Mouse (Mus musculus) right cerebral cortex, adult 2 months (tissue): ENCODE data around the gene AU018091.
"Not testable (repeated sequence)": the region's sequence is repeated elsewhere in the genome, so short reads cannot be mapped to it uniquely, and the experiment has no call there.

Experiments used
- DNase-seq, 2 experiments: peaks; one replicate each; pipeline ENCODE4 v3.0.0; 2021 to 2022; ENCODE audit warnings: low spot score in 2 of 2

The AU018091 gene

DNA sequence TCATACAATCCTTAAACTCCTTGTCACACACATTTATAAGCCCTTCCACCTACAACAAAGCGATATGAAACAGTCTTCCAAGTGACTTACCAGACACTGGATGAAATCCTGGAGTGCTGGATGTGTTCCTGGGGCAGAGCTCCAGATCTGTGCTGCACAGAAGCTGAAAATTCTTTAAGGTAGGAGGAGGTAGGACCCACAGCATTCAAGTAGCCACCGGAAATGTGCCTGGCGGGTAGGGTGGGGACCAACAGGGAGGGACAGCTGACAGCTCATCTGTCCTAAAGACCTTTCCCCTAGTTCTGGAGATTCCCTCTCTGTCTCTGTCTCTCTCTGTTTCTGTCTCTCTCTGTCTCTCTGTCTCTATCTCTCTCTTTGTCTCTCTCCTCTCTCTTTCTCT is at the start of gene AU018091:
TSS of gene AU018091 (minus strand) at position 279 of the 400 bp plus-strand sequence.
- DNase-seq: no peak

- DNase-seq: no peak
Measured at GRCm38 (mm10) chr7:3217546-3218056, 48.6 kb upstream of the AU018091 start.

DNA sequence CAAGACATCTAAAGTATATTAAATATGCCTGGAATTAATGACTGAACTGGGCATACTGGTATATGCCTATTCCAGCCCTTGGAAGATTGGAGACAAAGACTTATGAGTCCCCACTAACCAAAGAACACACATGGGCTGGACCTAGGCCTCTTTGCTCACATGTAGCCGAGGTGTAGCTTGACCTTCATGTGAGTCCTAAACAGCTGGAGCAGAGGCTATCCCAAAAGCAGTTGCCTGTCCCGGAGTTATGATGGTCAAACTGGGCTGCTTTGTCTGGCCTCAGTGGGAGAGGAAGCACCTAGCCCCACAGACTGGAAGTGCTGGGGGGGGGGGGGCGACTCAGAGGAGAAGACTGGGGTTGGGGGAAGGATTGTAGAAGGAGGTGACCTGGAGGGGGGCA is 47.3 kb upstream of the AU018091 start:
- DNase-seq: no peak

DNA sequence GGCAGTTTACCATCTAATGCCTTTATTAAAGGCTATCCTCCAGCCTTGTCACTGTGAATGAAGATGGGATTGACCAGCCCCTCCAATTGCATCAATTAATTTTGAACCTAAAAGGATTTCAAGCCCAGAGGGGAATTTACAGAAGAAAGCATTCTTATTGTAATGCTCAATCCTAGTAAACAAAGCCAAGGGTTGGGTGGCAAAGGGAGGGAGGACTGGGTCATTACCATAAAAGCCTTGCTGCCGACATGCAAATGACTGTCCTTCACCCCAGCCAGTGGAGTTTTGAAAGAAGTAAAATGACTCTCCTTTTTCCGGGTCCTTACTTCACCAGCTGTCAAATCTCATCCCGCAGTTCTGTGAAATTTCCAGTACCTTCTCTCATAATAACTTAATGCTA is 44.6 kb upstream of the AU018091 start:
- DNase-seq: no peak

DNA sequence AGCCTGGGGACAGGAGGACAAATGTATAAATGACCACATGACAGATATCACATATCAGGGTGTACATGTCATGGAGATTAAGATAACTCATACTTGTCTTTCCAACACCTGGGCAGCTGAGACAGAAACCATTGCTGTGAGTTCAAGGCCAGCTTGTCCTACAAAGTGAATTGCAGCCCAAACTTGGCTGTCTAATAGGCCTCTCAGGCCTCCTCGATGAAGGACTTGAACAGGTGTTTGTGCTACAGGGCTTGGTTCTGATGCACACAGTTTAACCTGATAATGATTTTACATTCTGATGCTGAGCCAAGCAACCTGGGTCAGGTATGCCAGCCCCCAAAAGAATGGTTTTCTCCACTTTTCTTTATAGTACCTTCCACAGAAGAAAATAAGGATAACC is 44.2 kb upstream of the AU018091 start:
- no peak for DNase-seq

DNA sequence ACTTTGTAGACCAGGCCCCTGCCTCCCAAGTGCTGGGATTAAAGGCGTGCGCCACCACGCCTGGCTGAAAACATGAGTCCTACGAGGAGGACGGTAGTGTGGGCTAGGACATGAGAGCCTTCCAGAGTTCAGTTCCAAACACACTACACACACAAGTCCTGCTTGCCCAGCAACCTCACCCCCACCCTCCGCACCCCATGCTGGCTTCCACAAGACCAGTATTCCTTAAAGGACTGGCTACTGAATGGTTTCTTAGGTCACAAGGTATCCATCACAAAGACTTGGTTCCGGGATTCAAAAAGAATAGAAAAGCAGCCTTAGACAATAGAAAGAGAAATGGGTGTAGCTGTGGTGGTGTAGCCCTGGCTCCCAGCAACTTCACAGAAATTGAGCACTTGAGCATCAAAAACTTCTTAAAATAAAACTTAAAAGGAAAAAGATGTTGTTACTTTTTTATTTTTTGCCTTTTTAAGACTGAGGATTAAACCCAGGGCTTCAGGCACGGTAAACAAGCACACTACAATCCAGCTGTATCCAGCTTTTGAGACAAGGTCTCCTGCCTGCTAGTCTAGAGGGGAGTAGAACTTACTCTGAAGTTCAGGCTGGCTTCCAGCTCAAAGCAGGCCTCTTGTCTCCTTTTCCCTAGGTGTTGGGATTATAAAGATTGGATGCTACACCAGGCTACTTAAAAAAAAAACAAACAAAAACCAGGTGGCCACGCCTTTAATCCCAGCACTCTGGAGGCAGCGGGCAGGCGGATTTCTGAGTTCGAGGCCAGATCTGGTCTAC is 43.2 kb upstream of the AU018091 start:
- no peak for DNase-seq

DNA sequence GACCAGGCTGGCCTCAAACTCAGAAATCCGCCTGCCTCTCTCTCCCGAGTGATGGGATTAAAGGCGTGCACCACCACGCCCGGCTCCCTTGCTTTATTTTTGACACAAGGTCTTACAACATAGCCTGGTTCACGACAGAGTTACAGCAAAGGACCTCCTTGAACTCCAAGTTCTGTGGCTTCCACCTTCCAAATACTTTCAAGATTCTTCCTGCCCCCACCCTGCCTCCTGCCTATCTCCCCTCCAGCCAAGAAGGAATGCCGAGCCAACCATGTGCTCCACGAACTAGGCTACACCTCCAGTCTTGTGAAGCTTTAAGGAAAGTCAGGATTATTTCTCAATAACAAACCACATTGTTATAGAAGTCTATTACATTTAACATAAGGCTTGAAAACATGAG is 42.5 kb upstream of the AU018091 start:
- DNase-seq: no peak

- no peak for DNase-seq
Measured at GRCm38 (mm10) chr7:3210605-3211004, 41.6 kb upstream of the AU018091 start.

GRCm38 (mm10) chr7:3206520-3206919 is 37.5 kb upstream of the AU018091 start:
- DNase-seq: no peak

DNA sequence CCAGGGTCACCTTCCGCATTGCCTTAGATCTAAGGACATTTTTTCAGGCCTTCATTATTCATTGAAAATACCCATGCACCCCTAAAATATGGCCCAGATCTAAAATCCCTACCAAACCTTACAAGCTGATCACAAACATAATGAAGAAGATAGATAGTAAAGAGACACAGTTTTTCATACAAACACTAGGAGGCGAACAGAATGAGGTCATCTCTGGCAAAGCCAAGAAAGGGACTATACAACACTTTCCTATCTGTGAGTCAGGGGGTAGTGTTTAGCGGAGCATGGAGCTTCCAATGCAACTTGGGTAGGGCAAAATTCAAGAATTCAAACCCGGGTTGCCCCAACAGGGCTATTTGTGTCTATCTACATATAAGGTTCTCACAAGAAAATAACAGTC is 35.6 kb upstream of the AU018091 start:
- DNase-seq: no peak

DNA sequence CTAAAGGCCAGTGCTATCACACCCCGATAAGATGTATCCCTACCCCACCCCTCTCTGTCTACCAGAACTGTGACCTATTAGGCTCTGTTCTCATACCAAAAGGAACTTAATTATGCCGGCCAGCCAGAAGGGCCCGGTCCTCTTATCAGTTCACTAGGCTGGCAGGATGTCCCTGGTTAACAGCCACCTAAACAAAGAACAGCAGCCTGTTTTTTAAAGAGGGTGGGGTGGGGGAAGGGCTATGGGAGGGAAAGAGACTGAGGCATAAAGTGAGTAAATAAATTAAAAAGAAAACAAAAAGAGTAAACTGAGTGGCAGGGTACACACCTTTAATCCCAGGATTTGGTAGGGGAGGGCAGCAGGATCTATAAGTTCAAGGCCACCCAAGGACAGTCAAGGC is 34.9 kb upstream of the AU018091 start:
- no peak for DNase-seq

DNA sequence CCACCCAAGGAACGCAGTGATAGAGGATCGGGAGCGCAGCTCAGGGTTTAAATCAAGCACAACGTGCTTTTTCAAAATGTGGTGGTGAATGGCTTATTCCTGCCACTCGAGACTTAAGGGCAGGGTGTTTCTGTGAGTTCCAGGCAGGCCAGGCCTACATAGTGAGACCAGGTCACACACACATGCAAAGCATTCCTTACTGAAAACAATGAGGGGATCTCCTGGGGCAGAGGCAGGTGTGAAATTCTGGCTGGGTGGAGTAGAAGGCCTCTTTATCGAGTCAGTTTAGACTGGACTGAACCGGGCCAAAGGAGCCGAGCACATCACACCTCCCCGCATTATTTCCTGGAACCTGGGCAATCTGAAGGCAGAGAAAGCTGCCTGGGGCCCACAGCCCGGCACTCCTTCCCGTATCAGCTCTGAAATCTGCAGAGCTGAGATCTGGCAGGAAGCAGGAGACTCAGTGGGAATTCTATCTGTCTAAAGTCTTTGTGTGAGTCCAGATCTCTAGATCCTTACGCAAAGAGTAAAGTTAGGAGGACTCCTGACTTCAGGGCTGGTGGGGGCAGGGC is 32.2 kb upstream of the AU018091 start:
- DNase-seq: no peak

DNA sequence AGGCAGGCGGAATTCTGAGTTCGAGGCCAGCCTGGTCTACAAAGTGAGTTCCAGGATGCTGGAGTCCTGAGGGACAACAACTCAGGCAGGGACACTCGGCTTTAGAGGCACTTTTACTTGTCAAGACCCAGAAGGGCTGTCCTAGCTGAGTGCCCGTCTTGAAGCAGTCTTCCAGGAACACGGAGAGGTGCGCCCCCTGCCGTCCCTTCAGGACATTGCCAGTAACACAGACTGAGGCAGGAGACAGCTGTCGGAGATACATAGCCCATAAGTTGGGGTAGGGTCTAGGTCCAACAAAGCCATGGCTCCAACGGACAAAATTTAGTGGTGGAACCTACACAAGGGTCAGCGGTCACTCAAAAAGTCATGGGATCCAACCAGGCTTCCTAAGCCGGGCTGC is 29.9 kb upstream of the AU018091 start:
- no peak for DNase-seq

GRCm38 (mm10) chr7:3195850-3196249 is 26.8 kb upstream of the AU018091 start:
- DNase-seq: no peak

GRCm38 (mm10) chr7:3194531-3194930 is 25.5 kb upstream of the AU018091 start:
- DNase-seq: no peak

DNA sequence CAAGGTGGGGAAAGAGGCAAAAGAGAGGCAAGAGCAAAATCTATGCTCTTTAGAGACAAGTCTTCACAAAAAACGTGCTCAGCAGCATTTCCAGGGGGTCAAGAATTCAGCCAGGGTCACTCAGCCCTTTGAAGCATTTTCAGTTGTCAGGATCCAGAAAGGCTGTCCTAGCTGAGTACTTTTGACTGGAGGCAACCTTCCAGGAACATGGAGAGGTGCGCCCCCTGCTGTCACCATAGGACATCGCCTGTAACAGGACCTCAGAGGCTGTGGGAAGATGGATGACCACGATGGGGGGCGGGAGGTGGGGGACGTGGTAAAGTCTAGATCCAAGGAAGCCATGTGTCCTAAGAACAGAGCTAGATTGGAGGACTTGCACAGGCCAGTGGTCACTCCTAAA is 24.9 kb upstream of the AU018091 start:
- DNase-seq: peak; percentile 26 to 33

- DNase-seq: no peak
Measured at GRCm38 (mm10) chr7:3193049-3193632, 24.1 kb upstream of the AU018091 start.

DNA sequence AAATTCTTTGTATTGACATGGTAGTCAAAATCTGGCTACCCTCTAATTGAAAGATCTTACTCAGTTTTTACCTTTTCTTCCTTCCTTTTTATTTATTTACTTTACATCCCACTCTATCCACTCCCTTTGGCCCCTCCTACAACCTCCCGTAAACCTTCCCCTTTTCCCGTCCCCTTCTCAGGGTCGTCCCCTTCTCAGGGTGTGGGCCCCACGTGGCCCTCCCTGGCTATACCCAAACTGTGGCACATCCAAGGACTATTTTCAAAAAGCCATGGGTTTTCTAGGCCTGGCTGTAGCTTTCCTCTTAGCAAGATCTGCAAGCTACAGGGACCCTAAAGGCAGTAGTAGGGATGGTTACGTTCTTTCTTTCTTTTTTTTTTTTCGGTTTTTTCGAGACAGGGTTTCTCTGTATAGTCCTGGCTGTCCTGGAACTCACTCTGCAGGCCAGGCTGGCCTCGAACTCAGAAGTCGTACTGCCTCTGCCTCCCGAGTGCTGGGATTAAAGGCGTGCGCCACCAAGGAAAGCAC is 23.0 kb upstream of the AU018091 start:
- DNase-seq: no peak

DNA sequence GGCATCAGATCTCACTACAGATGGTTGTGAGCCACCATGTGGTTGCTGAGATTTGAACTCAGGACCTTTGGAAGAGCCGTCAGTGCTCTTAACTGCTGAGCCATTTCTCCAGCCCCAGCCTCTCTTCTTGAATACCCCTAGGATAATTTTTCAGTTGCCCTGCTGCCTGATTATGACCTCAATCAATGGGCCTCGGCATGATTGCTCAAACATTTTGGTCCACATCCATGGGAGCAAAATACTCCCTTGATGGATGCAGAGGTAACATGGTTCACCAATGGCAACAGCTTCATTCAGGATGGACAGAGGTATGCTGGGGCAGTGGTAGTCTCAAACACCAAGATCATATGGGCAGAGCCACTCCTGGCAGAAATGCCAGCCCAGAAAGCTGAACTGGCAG is 17.7 kb upstream of the AU018091 start:
- not testable (repeated sequence) for DNase-seq

- DNase-seq: no peak
Measured at GRCm38 (mm10) chr7:3186136-3186535, 17.1 kb upstream of the AU018091 start.

GRCm38 (mm10) chr7:3184394-3184793 is 15.4 kb upstream of the AU018091 start:
- DNase-seq: no peak

DNA sequence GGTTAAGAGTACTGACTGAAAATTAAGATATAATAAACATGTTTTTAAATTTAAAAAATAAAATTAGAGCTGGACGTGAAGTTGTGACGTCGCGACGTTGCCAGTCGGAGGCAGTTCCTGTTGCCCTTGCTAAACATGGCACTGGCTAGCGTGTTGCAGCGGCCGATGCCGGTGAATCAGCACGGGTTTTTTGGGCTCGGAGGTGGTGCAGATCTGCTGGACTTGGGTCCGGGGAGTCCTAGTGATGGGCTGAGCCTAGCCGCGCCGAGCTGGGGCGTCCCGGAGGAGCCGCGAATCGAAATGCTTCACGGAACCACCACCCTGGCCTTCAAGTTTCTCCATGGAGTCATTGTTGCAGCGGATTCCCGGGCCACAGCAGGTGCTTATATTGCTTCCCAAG is 12.0 kb upstream of the AU018091 start:
- not testable (repeated sequence) for DNase-seq

GRCm38 (mm10) chr7:3168296-3168695 is 707 bp downstream of the AU018091 start:
- no peak for DNase-seq
